Mouse (Mus musculus) myocyte (in vitro differentiated cells): Measurements from ENCODE around the gene Htr5b. TPM values are rescaled to one million over a fixed set of nuclear protein-coding genes. Genes with fewer than 3 reads are reported as not detected.

Source experiments
- H3K27me3 ChIP-seq: one replicate; pipeline ENCODE4 v1.6.1; 2011; ENCODE audit not compliant: control insufficient read depth, insufficient read depth, insufficient read length
- H3K36me3 ChIP-seq: one replicate; pipeline ENCODE4 v1.6.1; 2011; ENCODE audit not compliant: control insufficient read depth, insufficient read depth
- H3K4me2 ChIP-seq: one replicate; pipeline ENCODE4 v1.6.1; 2011; ENCODE audit warnings: low read depth, control low read depth
- H3K4me3 ChIP-seq: one replicate; pipeline ENCODE4 v1.5.1; 2011; ENCODE audit warnings: mild to moderate bottlenecking, control low read depth, moderate library complexity
- H3K79me2 ChIP-seq: one replicate; pipeline ENCODE4 v1.6.1; 2011; ENCODE audit not compliant: control insufficient read depth, insufficient read depth
- H3ac ChIP-seq: one replicate; pipeline ENCODE4 v1.6.1; 2011; ENCODE audit not compliant: control insufficient read depth, insufficient read length
- CEBPB ChIP-seq: IDR thresholded peaks from 2 replicates; pipeline ENCODE4 v1.6.1; 2011; ENCODE audit warnings: mild to moderate bottlenecking, moderate library complexity; ENCODE audit not compliant: poor library complexity, insufficient read depth, severe bottlenecking
- E2F4 ChIP-seq: IDR thresholded peaks from one replicate; pipeline ENCODE4 v1.6.1; 2011; ENCODE audit warnings: mild to moderate bottlenecking, control low read depth, moderate library complexity; ENCODE audit not compliant: insufficient read depth
- MAX ChIP-seq: IDR thresholded peaks from one replicate; pipeline ENCODE4 v1.6.1; 2011; ENCODE audit warnings: low read depth, mild to moderate bottlenecking, control low read depth
- MYOD1 ChIP-seq, 3 experiments: IDR thresholded peaks; one replicate each; pipeline ENCODE4 v1.6.1; 2011; ENCODE audit warnings: control low read depth in 2 of 3, low read depth in 2 of 3, mild to moderate bottlenecking in 2 of 3, moderate library complexity in 1 of 3; ENCODE audit not compliant: insufficient read length in 2 of 3, control insufficient read depth in 1 of 3
- MYOG ChIP-seq, 3 experiments: IDR thresholded peaks; one replicate each; pipeline ENCODE4 v1.6.1; 2011; ENCODE audit warnings: control low read depth in 2 of 3, low read depth in 2 of 3, mild to moderate bottlenecking in 2 of 3; ENCODE audit not compliant: insufficient read length in 2 of 3, control insufficient read depth in 1 of 3, insufficient read depth in 1 of 3
- POLR2A ChIP-seq: IDR thresholded peaks from one replicate; pipeline ENCODE4 v1.6.1; 2011; ENCODE audit warnings: low read depth, mild to moderate bottlenecking, control low read depth, moderate library complexity; ENCODE audit not compliant: insufficient read length
- POLR2AphosphoS2 ChIP-seq: IDR thresholded peaks from one replicate; pipeline ENCODE4 v1.6.1; 2011; ENCODE audit warnings: low read depth, control low read depth; ENCODE audit not compliant: insufficient read length
- REST ChIP-seq: IDR thresholded peaks from one replicate; pipeline ENCODE4 v1.6.1; 2011; ENCODE audit warnings: mild to moderate bottlenecking, control low read depth, moderate library complexity; ENCODE audit not compliant: insufficient read depth, insufficient read length
- SRF ChIP-seq: IDR thresholded peaks from one replicate; pipeline ENCODE4 v1.6.1; 2011; ENCODE audit warnings: low read depth; ENCODE audit not compliant: control insufficient read depth, insufficient read length
- TCF12 ChIP-seq: IDR thresholded peaks from one replicate; pipeline ENCODE4 v1.6.1; 2011; ENCODE audit warnings: mild to moderate bottlenecking, control low read depth; ENCODE audit not compliant: poor library complexity, insufficient read depth, severe bottlenecking
- TCF3 ChIP-seq: IDR thresholded peaks from one replicate; pipeline ENCODE4 v1.6.1; 2011; ENCODE audit warnings: low read depth, control low read depth; ENCODE audit not compliant: insufficient read length
- USF1 ChIP-seq: IDR thresholded peaks from one replicate; pipeline ENCODE4 v1.6.1; 2011; ENCODE audit warnings: low read depth, mild to moderate bottlenecking, control low read depth, moderate library complexity
- polyA plus RNA-seq: library from polyadenylated mRNA; unstranded; fragments of >200 nt; fragmentation: generic; extraction: Trizol; gene quantifications from one replicate; pipeline ENCODE4 v1.2.1, GENCODE M21; 2012; ENCODE audit warnings: missing spikeins

Gene Htr5b
- not detected for polyA plus RNA-seq

- peaks cover 6% of the 10 kb centered on the region for H3K27me3 ChIP-seq
- TF ChIP-seq MYOG (IDR thresholded peaks at IDR 0.05; ENCODE audit: control insufficient read depth in 1 of 3, insufficient read depth in 1 of 3, insufficient read length in 2 of 3, low read depth in 2 of 3) (no peak), TCF12 (no peak), MAX (no peak)
- no peaks in the 10 kb centered on the region for H3K79me2 ChIP-seq
- H3ac ChIP-seq: no peak within 1 kb of the TSS
- no peak within 1 kb of the TSS for H3K4me2 ChIP-seq
- no peak within 1 kb of the TSS for H3K4me3 ChIP-seq
- H3K36me3 ChIP-seq: no peaks in the 10 kb centered on the region
Observed at GRCm38 (mm10) chr1:121528399-121528720, at the start of gene Htr5b. Htr5b (minus strand) TSS chr1:121528465.

GRCm38 (mm10) chr1:121577491-121577890, 49.2 kb upstream of the Htr5b start:
- no peak overlapping the region for H3K4me3 ChIP-seq
- TF ChIP-seq POLR2AphosphoS2: no peak
- TF ChIP-seq TCF3: no peak
- no peak for TF ChIP-seq E2F4
- TF ChIP-seq POLR2A: no peak
- TF ChIP-seq SRF: no peak
- TF ChIP-seq MYOD1 (IDR thresholded peaks at IDR 0.05; ENCODE audit: control insufficient read depth in 1 of 3, insufficient read length in 2 of 3, low read depth in 2 of 3): no peak
- no peak for TF ChIP-seq TCF12
- no peak for TF ChIP-seq MYOG (IDR thresholded peaks at IDR 0.05; ENCODE audit: control insufficient read depth in 1 of 3, insufficient read depth in 1 of 3, insufficient read length in 2 of 3, low read depth in 2 of 3)
- TF ChIP-seq REST: no peak
- no peak for TF ChIP-seq USF1
- no peak for TF ChIP-seq CEBPB
- H3K4me2 ChIP-seq: no peak overlapping the region
- H3K36me3 ChIP-seq: no peaks in the 10 kb centered on the region
- no peaks in the 10 kb centered on the region for H3K79me2 ChIP-seq
- no peaks in the 10 kb centered on the region for H3K27me3 ChIP-seq
- H3ac ChIP-seq: no peak overlapping the region

GRCm38 (mm10) chr1:121570522-121570921, 42.3 kb upstream of the Htr5b start:
- no peaks in the 10 kb centered on the region for H3K36me3 ChIP-seq
- H3K4me3 ChIP-seq: no peak overlapping the region
- no peak overlapping the region for H3ac ChIP-seq
- TF ChIP-seq REST (no peak), TCF3 (no peak), SRF (no peak), MAX (no peak), USF1 (no peak), MYOD1 (IDR thresholded peaks at IDR 0.05; ENCODE audit: control insufficient read depth in 1 of 3, insufficient read length in 2 of 3, low read depth in 2 of 3) (no peak), POLR2A (no peak), POLR2AphosphoS2 (no peak), TCF12 (no peak), CEBPB (no peak), E2F4 (no peak), MYOG (IDR thresholded peaks at IDR 0.05; ENCODE audit: control insufficient read depth in 1 of 3, insufficient read depth in 1 of 3, insufficient read length in 2 of 3, low read depth in 2 of 3) (no peak)
- H3K79me2 ChIP-seq: peaks cover 15% of the 10 kb centered on the region
- no peaks in the 10 kb centered on the region for H3K27me3 ChIP-seq
- no peak overlapping the region for H3K4me2 ChIP-seq

- Histone ChIP-seq H3K36me3 (peaks cover 17% of the 10 kb centered on the region), H3K4me2 (peak within 1 kb of the TSS; percentile 86), H3ac (peak within 1 kb of the TSS; percentile 21), H3K27me3 (no peaks in the 10 kb centered on the region), H3K4me3 (peak within 1 kb of the TSS; percentile 66), H3K79me2 (peaks cover 18% of the 10 kb centered on the region)
- TF ChIP-seq TCF12: no peak
- TF ChIP-seq REST: no peak
- no peak for TF ChIP-seq SRF
- peak; percentile 68 for TF ChIP-seq POLR2A
- peak; percentile 90 for TF ChIP-seq MAX
- TF ChIP-seq USF1: peak; percentile 7
- TF ChIP-seq MYOG (IDR thresholded peaks at IDR 0.05; ENCODE audit: control insufficient read depth in 1 of 3, insufficient read depth in 1 of 3, insufficient read length in 2 of 3, low read depth in 2 of 3): no peak
- TF ChIP-seq TCF3: no peak
- no peak for TF ChIP-seq CEBPB
- TF ChIP-seq E2F4: no peak
- TF ChIP-seq MYOD1 (IDR thresholded peaks at IDR 0.05; ENCODE audit: control insufficient read depth in 1 of 3, insufficient read length in 2 of 3, low read depth in 2 of 3): peak in 1 of 3 experiments; percentile 26
- TF ChIP-seq POLR2AphosphoS2: peak; percentile 78
Observed at GRCm38 (mm10) chr1:121567521-121568489, 39.5 kb upstream of the Htr5b start, which contains the start of gene Ddx18. Ddx18 (minus strand) TSS chr1:121567989.
